Mouse (Mus musculus) cortical plate, adult 2 months (tissue): ENCODE data around the gene Igfbp6.

Experiments
- CTCF ChIP-seq: fragments of 200-500 bp; IDR thresholded peaks from 2 replicates; pipeline ENCODE4 v1.5.1; 2011; ENCODE audit warnings: mild to moderate bottlenecking, control low read depth, low read length; ENCODE audit not compliant: insufficient read depth; ENCODE audit errors: extremely low read depth
- POLR2A ChIP-seq: fragments of 200-500 bp; IDR thresholded peaks from 2 replicates; pipeline ENCODE4 v1.6.1; 2011; ENCODE audit warnings: mild to moderate bottlenecking, low read length, control low read depth; ENCODE audit not compliant: insufficient read depth; ENCODE audit errors: extremely low read depth

DNA sequence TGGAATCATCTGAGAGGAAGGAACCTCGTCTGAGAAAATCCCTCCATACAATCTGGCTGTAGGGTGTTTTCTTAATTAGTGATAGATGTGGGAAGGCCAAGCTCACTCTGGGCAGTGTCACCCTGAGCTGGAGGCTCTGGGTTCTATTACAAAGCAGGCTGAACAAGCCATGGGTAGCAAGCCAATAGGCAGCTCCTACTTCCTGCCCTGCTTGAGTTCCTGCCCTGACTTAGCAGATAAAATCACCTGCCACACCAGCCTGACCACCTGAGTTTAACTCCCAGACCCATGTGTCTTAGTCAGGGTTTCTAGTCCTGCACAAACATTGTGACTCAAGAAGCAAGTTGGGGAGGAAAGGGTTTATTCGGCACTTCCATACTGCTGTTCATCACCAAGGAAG is 24.9 kb downstream of the Igfbp6 start:
- no peak for TF ChIP-seq CTCF
- TF ChIP-seq POLR2A: no peak
